Mouse (Mus musculus): Measurements from ENCODE around the gene Tmem243. TPM values are rescaled to one million over a fixed set of nuclear protein-coding genes. Genes with fewer than 3 reads are reported as not detected.

The Tmem243 gene
- polyA plus RNA-seq, 1 experiment from 2014 or later = 15.7 TPM

GRCm38 (mm10) chr5:9124134-9124533 is 23.7 kb downstream of the Tmem243 start:
- ATAC-seq (ENCODE audit: low read depth) = no peak
- Histone ChIP-seq H3K36me3 (ENCODE audit: control insufficient read depth, insufficient read depth, low read length) (peaks cover 60% of the 10 kb centered on the region), H3K9me3 (ENCODE audit: control insufficient read depth, low read length) (no peaks in the 10 kb centered on the region), H3K27me3 (ENCODE audit: control insufficient read depth, insufficient read depth, low read length) (no peaks in the 10 kb centered on the region), H3K4me2 (ENCODE audit: low read depth, low read length) (no peak overlapping the region), H3K9ac (replicated peaks; ENCODE audit: low read depth, low read length) (no peak overlapping the region), H3K4me3 (ENCODE audit: low read depth, low read length) (no peak overlapping the region), H3K4me1 (ENCODE audit: control insufficient read depth, insufficient read depth, low read length) (no peaks in the 10 kb centered on the region), H3K27ac (ENCODE audit: low read depth, low read length) (no peak overlapping the region)
- 87% methylated on average over 2 of the region's 2 CpGs for whole genome bisulfite sequencing

DNA sequence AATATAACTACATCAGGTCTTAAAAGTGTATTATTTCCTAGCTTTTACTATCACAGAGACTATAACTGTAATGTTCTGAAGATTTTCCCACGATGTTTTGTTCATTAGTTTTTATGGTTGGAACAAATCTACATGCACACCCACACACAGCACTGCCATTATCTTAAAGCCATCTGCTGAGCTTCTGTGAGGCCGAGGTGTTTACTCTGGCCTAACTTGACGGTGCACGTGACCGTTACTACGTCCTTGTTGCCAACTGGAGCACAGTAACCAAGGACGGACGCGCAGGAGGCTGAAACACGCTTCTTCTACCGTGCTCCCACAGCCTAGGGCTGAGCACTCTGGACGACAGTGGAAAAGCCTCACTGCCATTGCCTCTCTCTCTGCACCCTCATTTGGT is 28.1 kb downstream of the Tmem243 start:
- H3K9me3 ChIP-seq (ENCODE audit: control insufficient read depth, low read length) = no peaks in the 10 kb centered on the region
- ATAC-seq (ENCODE audit: low read depth) = no peak
- no peak overlapping the region for H3K4me3 ChIP-seq (ENCODE audit: low read depth, low read length)
- no peak overlapping the region for H3K9ac ChIP-seq (replicated peaks; ENCODE audit: low read depth, low read length)
- H3K36me3 ChIP-seq (ENCODE audit: control insufficient read depth, insufficient read depth, low read length) = peaks cover 62% of the 10 kb centered on the region
- no peak overlapping the region for H3K4me2 ChIP-seq (ENCODE audit: low read depth, low read length)
- no peaks in the 10 kb centered on the region for H3K4me1 ChIP-seq (ENCODE audit: control insufficient read depth, insufficient read depth, low read length)
- H3K27me3 ChIP-seq (ENCODE audit: control insufficient read depth, insufficient read depth, low read length) = no peaks in the 10 kb centered on the region
- 87% methylated on average over 12 of the region's 12 CpGs for WGBS
- H3K27ac ChIP-seq (ENCODE audit: low read depth, low read length) = no peak overlapping the region

DNA sequence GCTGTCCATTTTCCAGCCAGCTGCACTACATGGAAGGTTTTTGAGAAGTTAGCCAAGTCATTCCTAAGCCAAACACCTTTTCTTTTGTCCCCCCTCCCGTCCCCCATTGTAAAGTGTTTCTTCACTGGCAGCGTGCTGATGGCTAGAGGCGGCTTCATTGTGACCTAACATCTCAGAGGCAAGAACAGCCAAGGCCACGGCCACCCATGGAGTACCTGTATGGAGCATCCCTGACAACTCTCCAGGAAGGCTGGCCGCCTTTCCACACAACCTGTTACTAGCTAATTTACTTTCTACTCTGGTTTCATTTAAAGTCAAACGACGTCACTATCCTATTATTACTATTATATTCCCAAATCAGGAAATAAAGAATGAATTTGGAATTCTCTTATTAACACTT is 31.3 kb downstream of the Tmem243 start:
- Histone ChIP-seq H3K4me1 (ENCODE audit: control insufficient read depth, insufficient read depth, low read length) (no peaks in the 10 kb centered on the region), H3K27ac (ENCODE audit: low read depth, low read length) (no peak overlapping the region), H3K4me2 (ENCODE audit: low read depth, low read length) (no peak overlapping the region), H3K9ac (replicated peaks; ENCODE audit: low read depth, low read length) (no peak overlapping the region), H3K9me3 (ENCODE audit: control insufficient read depth, low read length) (no peaks in the 10 kb centered on the region), H3K36me3 (ENCODE audit: control insufficient read depth, insufficient read depth, low read length) (peaks cover 52% of the 10 kb centered on the region), H3K4me3 (ENCODE audit: low read depth, low read length) (no peak overlapping the region), H3K27me3 (ENCODE audit: control insufficient read depth, insufficient read depth, low read length) (no peaks in the 10 kb centered on the region)
- ATAC-seq (ENCODE audit: low read depth) = no peak
- 82% methylated on average over 7 of the region's 7 CpGs for WGBS

GRCm38 (mm10) chr5:9135588-9135987 is 35.1 kb downstream of the Tmem243 start:
- no peak overlapping the region for H3K4me3 ChIP-seq (ENCODE audit: low read depth, low read length)
- H3K4me2 ChIP-seq (ENCODE audit: low read depth, low read length) = no peak overlapping the region
- no peaks in the 10 kb centered on the region for H3K27me3 ChIP-seq (ENCODE audit: control insufficient read depth, insufficient read depth, low read length)
- 81% methylated on average over 3 of the region's 3 CpGs for WGBS
- no peak for ATAC-seq (ENCODE audit: low read depth)
- peaks cover 32% of the 10 kb centered on the region for H3K36me3 ChIP-seq (ENCODE audit: control insufficient read depth, insufficient read depth, low read length)
- no peak overlapping the region for H3K27ac ChIP-seq (ENCODE audit: low read depth, low read length)
- H3K9ac ChIP-seq (replicated peaks; ENCODE audit: low read depth, low read length) = no peak overlapping the region
- H3K4me1 ChIP-seq (ENCODE audit: control insufficient read depth, insufficient read depth, low read length) = no peaks in the 10 kb centered on the region
- H3K9me3 ChIP-seq (ENCODE audit: control insufficient read depth, low read length) = no peaks in the 10 kb centered on the region

DNA sequence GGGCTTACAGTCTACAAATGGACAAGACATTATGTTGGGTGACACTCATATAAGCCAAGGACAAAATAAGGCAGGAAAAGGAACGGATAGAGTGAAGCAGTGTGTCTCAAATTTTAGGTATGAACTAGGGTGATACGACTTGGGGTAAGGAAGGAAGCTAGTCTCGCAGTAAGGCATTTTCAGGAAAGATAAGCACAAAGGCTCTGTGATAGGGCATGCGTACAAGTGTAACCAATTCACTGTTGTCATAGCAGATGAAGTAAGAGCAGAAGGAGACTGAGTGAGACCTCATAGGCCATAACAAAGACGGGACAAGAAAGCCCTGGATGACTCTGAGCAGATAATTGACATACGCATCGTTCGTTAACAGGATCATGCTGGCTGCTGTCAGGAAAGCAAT is 40.3 kb downstream of the Tmem243 start:
- ATAC-seq (ENCODE audit: low read depth) = no peak
- H3K36me3 ChIP-seq (ENCODE audit: control insufficient read depth, insufficient read depth, low read length) = peaks cover 26% of the 10 kb centered on the region
- H3K4me3 ChIP-seq (ENCODE audit: low read depth, low read length) = no peak overlapping the region
- no peaks in the 10 kb centered on the region for H3K4me1 ChIP-seq (ENCODE audit: control insufficient read depth, insufficient read depth, low read length)
- no peaks in the 10 kb centered on the region for H3K9me3 ChIP-seq (ENCODE audit: control insufficient read depth, low read length)
- no peaks in the 10 kb centered on the region for H3K27me3 ChIP-seq (ENCODE audit: control insufficient read depth, insufficient read depth, low read length)
- H3K27ac ChIP-seq (ENCODE audit: low read depth, low read length) = no peak overlapping the region
- 92% methylated on average over 8 of the region's 8 CpGs for WGBS
- no peak overlapping the region for H3K4me2 ChIP-seq (ENCODE audit: low read depth, low read length)
- no peak overlapping the region for H3K9ac ChIP-seq (replicated peaks; ENCODE audit: low read depth, low read length)

DNA sequence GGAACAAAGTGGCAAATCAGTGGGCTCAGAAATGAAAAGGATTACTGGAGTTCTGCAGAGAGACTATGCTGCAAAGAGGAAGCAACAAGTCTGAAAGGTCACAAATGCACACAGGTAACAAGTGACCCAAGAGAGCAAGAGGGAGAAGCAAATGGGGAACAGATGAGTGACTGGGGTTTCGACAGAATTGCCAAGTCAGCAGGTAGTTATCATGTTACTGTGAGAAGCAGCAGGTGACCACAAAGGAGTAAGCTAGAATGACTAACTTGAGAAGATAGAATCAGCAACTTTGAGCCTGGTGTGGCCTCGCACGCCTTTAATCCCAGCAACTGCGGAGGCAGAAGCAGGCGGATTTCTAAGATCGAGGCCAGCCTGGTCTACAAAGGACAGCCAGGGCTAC is 41.9 kb downstream of the Tmem243 start:
- H3K9me3 ChIP-seq (ENCODE audit: control insufficient read depth, low read length) = no peaks in the 10 kb centered on the region
- H3K4me3 ChIP-seq (ENCODE audit: low read depth, low read length) = no peak overlapping the region
- 93% methylated on average over 6 of the region's 6 CpGs for WGBS
- H3K4me1 ChIP-seq (ENCODE audit: control insufficient read depth, insufficient read depth, low read length) = no peaks in the 10 kb centered on the region
- no peak overlapping the region for H3K27ac ChIP-seq (ENCODE audit: low read depth, low read length)
- no peak for ATAC-seq (ENCODE audit: low read depth)
- H3K9ac ChIP-seq (replicated peaks; ENCODE audit: low read depth, low read length) = no peak overlapping the region
- no peak overlapping the region for H3K4me2 ChIP-seq (ENCODE audit: low read depth, low read length)
- H3K27me3 ChIP-seq (ENCODE audit: control insufficient read depth, insufficient read depth, low read length) = no peaks in the 10 kb centered on the region
- peaks cover 15% of the 10 kb centered on the region; the same call in 1 of the 2 replicates for H3K36me3 ChIP-seq (ENCODE audit: control insufficient read depth, insufficient read depth, low read length)

DNA sequence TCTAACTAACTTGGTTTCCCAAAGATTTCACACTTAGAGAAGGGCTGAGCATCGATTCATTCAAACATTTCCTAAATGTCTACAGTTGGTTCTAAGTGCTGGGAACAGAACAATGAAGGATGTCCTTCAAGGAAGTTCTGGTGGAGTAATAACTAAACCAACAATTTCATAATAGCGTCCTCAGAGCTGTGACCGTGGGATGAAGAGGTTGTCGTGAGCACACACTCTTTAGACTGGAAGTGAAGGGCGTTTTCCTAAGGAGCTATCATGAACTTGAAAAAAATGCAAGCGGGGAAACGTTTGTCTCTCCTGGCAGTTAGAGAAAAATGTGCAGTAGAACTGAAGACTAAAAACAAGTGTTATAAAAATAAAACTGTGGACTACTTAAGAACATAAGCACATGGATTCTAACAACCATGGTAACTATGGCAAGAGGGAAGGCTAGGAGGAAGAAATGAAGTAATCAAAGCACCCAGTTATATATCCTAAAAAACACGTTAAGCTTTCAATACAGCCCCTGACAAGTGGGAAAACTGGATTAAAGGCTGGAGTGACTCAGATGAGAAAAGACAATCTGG is 48.9 kb downstream of the Tmem243 start:
- Histone ChIP-seq H3K9me3 (ENCODE audit: control insufficient read depth, low read length) (no peaks in the 10 kb centered on the region), H3K4me1 (ENCODE audit: control insufficient read depth, insufficient read depth, low read length) (no peaks in the 10 kb centered on the region), H3K9ac (replicated peaks; ENCODE audit: low read depth, low read length) (no peak overlapping the region), H3K4me3 (ENCODE audit: low read depth, low read length) (no peak overlapping the region), H3K36me3 (ENCODE audit: control insufficient read depth, insufficient read depth, low read length) (peaks cover 26% of the 10 kb centered on the region), H3K27ac (ENCODE audit: low read depth, low read length) (no peak overlapping the region), H3K4me2 (ENCODE audit: low read depth, low read length) (no peak overlapping the region), H3K27me3 (ENCODE audit: control insufficient read depth, insufficient read depth, low read length) (no peaks in the 10 kb centered on the region)
- no peak for ATAC-seq (ENCODE audit: low read depth)
- WGBS = 92% methylated on average over 8 of the region's 8 CpGs

GRCm38 (mm10) chr5:9156746-9157145 is 56.3 kb downstream of the Tmem243 start:
- ATAC-seq (ENCODE audit: low read depth) = no peak
- Histone ChIP-seq H3K9me3 (ENCODE audit: control insufficient read depth, low read length) (no peaks in the 10 kb centered on the region), H3K9ac (replicated peaks; ENCODE audit: low read depth, low read length) (no peak overlapping the region), H3K27ac (ENCODE audit: low read depth, low read length) (no peak overlapping the region), H3K4me1 (ENCODE audit: control insufficient read depth, insufficient read depth, low read length) (peaks cover 14% of the 10 kb centered on the region; the same call in 1 of the 2 replicates), H3K27me3 (ENCODE audit: control insufficient read depth, insufficient read depth, low read length) (no peaks in the 10 kb centered on the region), H3K4me3 (ENCODE audit: low read depth, low read length) (no peak overlapping the region), H3K4me2 (ENCODE audit: low read depth, low read length) (no peak overlapping the region), H3K36me3 (ENCODE audit: control insufficient read depth, insufficient read depth, low read length) (no peaks in the 10 kb centered on the region)

GRCm38 (mm10) chr5:9157336-9157735 is 56.9 kb downstream of the Tmem243 start:
- H3K36me3 ChIP-seq (ENCODE audit: control insufficient read depth, insufficient read depth, low read length) = no peaks in the 10 kb centered on the region
- 83% methylated on average over 1 of the region's 1 CpGs for WGBS
- H3K27ac ChIP-seq (ENCODE audit: low read depth, low read length) = no peak overlapping the region
- no peak for ATAC-seq (ENCODE audit: low read depth)
- no peak overlapping the region for H3K4me3 ChIP-seq (ENCODE audit: low read depth, low read length)
- no peaks in the 10 kb centered on the region for H3K27me3 ChIP-seq (ENCODE audit: control insufficient read depth, insufficient read depth, low read length)
- H3K4me1 ChIP-seq (ENCODE audit: control insufficient read depth, insufficient read depth, low read length) = peaks cover 14% of the 10 kb centered on the region; the same call in 1 of the 2 replicates
- no peaks in the 10 kb centered on the region for H3K9me3 ChIP-seq (ENCODE audit: control insufficient read depth, low read length)
- no peak overlapping the region for H3K4me2 ChIP-seq (ENCODE audit: low read depth, low read length)
- H3K9ac ChIP-seq (replicated peaks; ENCODE audit: low read depth, low read length) = no peak overlapping the region

Data from neural tube, embryonic 14.5 days (tissue).